Mouse (Mus musculus): ENCODE data around the gene Bricd5.

GRCm38 (mm10) chr17:24462932-24463331 lies 10.8 kb upstream of the Bricd5 start:
- TF ChIP-seq GATA1 (IDR thresholded peaks at IDR 0.05; ENCODE audit: low read length) (no peak), TAL1 (IDR thresholded peaks at IDR 0.05; ENCODE audit: low read length) (no peak)

Data from erythroblast, embryonic 14.5 days (primary cell).